Mouse (Mus musculus) frontal cortex, adult (tissue): ENCODE results near the gene Ly6g6d.

Experiments used
- ATAC-seq: cut with Nextera tagmentation; 2 replicates; pipeline ENCODE4 v1.9.2; 2017; ENCODE audit warnings: mild to moderate bottlenecking, moderate library complexity, mixed read lengths; ENCODE audit not compliant: low TSS enrichment

Gene Ly6g6d

GRCm38 (mm10) chr17:35024691-35025488 lies 53.0 kb downstream of the Ly6g6d start:
- no peak for ATAC-seq

GRCm38 (mm10) chr17:35024261-35024660 lies 53.6 kb downstream of the Ly6g6d start:
- no peak for ATAC-seq

- no peak for ATAC-seq
Measured at GRCm38 (mm10) chr17:35023756-35024155, 54.1 kb downstream of the Ly6g6d start.

- no peak for ATAC-seq
Measured at GRCm38 (mm10) chr17:35023221-35023620, 54.6 kb downstream of the Ly6g6d start.

- no peak for ATAC-seq
Measured at GRCm38 (mm10) chr17:35022541-35023060, 55.3 kb downstream of the Ly6g6d start.

GRCm38 (mm10) chr17:35021842-35022477 lies 55.9 kb downstream of the Ly6g6d start:
- ATAC-seq, result no peak
